Mouse (Mus musculus) small intestine, adult 2 months (tissue): ENCODE measurements at regions not wholly inside any gene's neighbourhood (a gene's known extent, or its start where the extent isn't known, plus 50 kb on each side); places are given as distances from the start of the nearest gene placed in this dataset.

ENCODE experiments used
- CTCF ChIP-seq: fragments of 200-500 bp; IDR thresholded peaks from 2 replicates; pipeline ENCODE4 v1.5.1; 2012; ENCODE audit warnings: low read depth, mild to moderate bottlenecking, control low read depth, inconsistent platforms, low read length, moderate library complexity, mixed read lengths; ENCODE audit not compliant: insufficient replicate concordance, insufficient read length; ENCODE audit errors: extremely low read depth
- POLR2A ChIP-seq: fragments of 200-500 bp; IDR thresholded peaks from 2 replicates; pipeline ENCODE4 v1.6.1; 2012; ENCODE audit warnings: low read depth, mild to moderate bottlenecking, control low read depth, inconsistent platforms, low read length, moderate library complexity

DNA sequence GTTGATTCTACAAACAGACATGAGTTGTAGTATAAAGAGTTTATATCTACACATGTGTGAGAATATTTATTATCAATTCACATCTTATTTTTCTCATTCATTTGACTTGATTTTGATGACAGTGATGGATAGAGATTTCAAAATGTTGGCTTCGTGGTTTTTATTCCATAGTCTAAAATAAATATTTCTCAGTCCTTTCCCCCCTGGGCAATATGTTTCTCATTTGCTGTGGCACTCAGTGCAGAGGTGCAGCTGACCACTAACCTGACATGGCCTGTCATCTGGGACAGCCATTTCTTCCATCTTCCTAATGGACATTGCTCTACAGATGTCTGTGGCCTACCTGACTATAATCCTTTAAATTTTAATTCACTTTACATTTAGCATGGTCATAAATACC, 1413.5 kb upstream of the Zeb2 start:
- TF ChIP-seq POLR2A (no peak), CTCF (no peak)
